Mouse (Mus musculus): Measurements from ENCODE around the gene Clcn5. TPM values are rescaled to one million over a fixed set of nuclear protein-coding genes. Genes with fewer than 3 reads are reported as not detected.

Clcn5 gene
- polyA plus RNA-seq (2014; fragmentation: Nextera tagmentation; extraction: Ambion mirVana) = 11.8 and 14.0 TPM in 2 replicates

- peak; percentile 98 for DNase-seq (ENCODE audit: low spot score, missing footprints)
- Histone ChIP-seq H3K9ac (ENCODE audit: low read length) (peak within 1 kb of the TSS; percentile 72), H3K9me3 (ENCODE audit: control insufficient read depth, low read length) (no peaks in the 10 kb centered on the region), H3K4me2 (peak within 1 kb of the TSS; percentile 63), H3K4me1 (ENCODE audit: control insufficient read depth, insufficient read depth, low read length) (0 out of 2 replicates have a peak, but pooled peaks cover 2% of the 10 kb centered on the region), H3K4me3 (ENCODE audit: low read depth, low read length) (peak within 1 kb of the TSS; percentile 50), H3K27ac (ENCODE audit: low read depth, low read length) (peak within 1 kb of the TSS; percentile 65), H3K27me3 (ENCODE audit: control insufficient read depth, insufficient read depth, low read length) (no peaks in the 10 kb centered on the region), H3K36me3 (ENCODE audit: control insufficient read depth, insufficient read depth, low read length) (no peaks in the 10 kb centered on the region)
- 25% methylated on average over 43 of the region's 43 CpGs for WGBS
- peak; percentile 97 for ATAC-seq (ENCODE audit: low FRiP score)
Measured at GRCm38 (mm10) chrX:7319089-7319721, at the start of gene Clcn5. Clcn5 (minus strand) TSS chrX:7319358.

- Histone ChIP-seq H3K36me3 (ENCODE audit: control insufficient read depth, insufficient read depth, low read length) (no peaks in the 10 kb centered on the region), H3K27me3 (ENCODE audit: control insufficient read depth, insufficient read depth, low read length) (no peaks in the 10 kb centered on the region), H3K9me3 (ENCODE audit: control insufficient read depth, low read length) (no peaks in the 10 kb centered on the region), H3K4me2 (no peak overlapping the region), H3K9ac (ENCODE audit: low read length) (no peak overlapping the region), H3K4me1 (ENCODE audit: control insufficient read depth, insufficient read depth, low read length) (no peaks in the 10 kb centered on the region), H3K27ac (ENCODE audit: low read depth, low read length) (no peak overlapping the region), H3K4me3 (ENCODE audit: low read depth, low read length) (no peak overlapping the region)
- WGBS = 42% methylated on average over 2 of the region's 2 CpGs
- DNase-seq (ENCODE audit: low spot score, missing footprints) (no peak), ATAC-seq (ENCODE audit: low FRiP score) (no peak)
Measured at GRCm38 (mm10) chrX:7325455-7325854, 6.3 kb upstream of the Clcn5 start.

- WGBS = 16% methylated on average over 7 of the region's 7 CpGs
- ATAC-seq (ENCODE audit: low FRiP score) (no peak), DNase-seq (ENCODE audit: low spot score, missing footprints) (peak; percentile 92)
- Histone ChIP-seq H3K4me2 (no peak overlapping the region), H3K27me3 (ENCODE audit: control insufficient read depth, insufficient read depth, low read length) (no peaks in the 10 kb centered on the region), H3K9ac (ENCODE audit: low read length) (no peak overlapping the region), H3K36me3 (ENCODE audit: control insufficient read depth, insufficient read depth, low read length) (no peaks in the 10 kb centered on the region), H3K27ac (ENCODE audit: low read depth, low read length) (no peak overlapping the region), H3K4me1 (ENCODE audit: control insufficient read depth, insufficient read depth, low read length) (0 out of 2 replicates have a peak, but pooled peaks cover 2% of the 10 kb centered on the region), H3K9me3 (ENCODE audit: control insufficient read depth, low read length) (no peaks in the 10 kb centered on the region), H3K4me3 (ENCODE audit: low read depth, low read length) (no peak overlapping the region)
Measured at GRCm38 (mm10) chrX:7322288-7322687, 3.1 kb upstream of the Clcn5 start.

GRCm38 (mm10) chrX:7320571-7320970 lies 1.4 kb upstream of the Clcn5 start:
- H3K36me3 ChIP-seq (ENCODE audit: control insufficient read depth, insufficient read depth, low read length) = no peaks in the 10 kb centered on the region
- no peak overlapping the region for H3K9ac ChIP-seq (ENCODE audit: low read length)
- H3K4me2 ChIP-seq = no peak overlapping the region
- no peak overlapping the region for H3K27ac ChIP-seq (ENCODE audit: low read depth, low read length)
- H3K4me3 ChIP-seq (ENCODE audit: low read depth, low read length) = no peak overlapping the region
- ATAC-seq (ENCODE audit: low FRiP score) = no peak
- H3K9me3 ChIP-seq (ENCODE audit: control insufficient read depth, low read length) = no peaks in the 10 kb centered on the region
- 0 out of 2 replicates have a peak, but pooled peaks cover 2% of the 10 kb centered on the region for H3K4me1 ChIP-seq (ENCODE audit: control insufficient read depth, insufficient read depth, low read length)
- WGBS = 74% methylated on average over 2 of the region's 2 CpGs
- H3K27me3 ChIP-seq (ENCODE audit: control insufficient read depth, insufficient read depth, low read length) = no peaks in the 10 kb centered on the region
- DNase-seq (ENCODE audit: low spot score, missing footprints) = no peak

- H3K27me3 ChIP-seq (ENCODE audit: control insufficient read depth, insufficient read depth, low read length) = no peaks in the 10 kb centered on the region
- peak overlapping the region; percentile 65 for H3K27ac ChIP-seq (ENCODE audit: low read depth, low read length)
- ATAC-seq (ENCODE audit: low FRiP score) (peak; percentile 85), DNase-seq (ENCODE audit: low spot score, missing footprints) (peak; percentile 91)
- 18% methylated on average over 31 of the region's 37 CpGs for WGBS
- 0 out of 2 replicates have a peak, but pooled peaks cover 2% of the 10 kb centered on the region for H3K4me1 ChIP-seq (ENCODE audit: control insufficient read depth, insufficient read depth, low read length)
- H3K36me3 ChIP-seq (ENCODE audit: control insufficient read depth, insufficient read depth, low read length) = no peaks in the 10 kb centered on the region
- no peaks in the 10 kb centered on the region for H3K9me3 ChIP-seq (ENCODE audit: control insufficient read depth, low read length)
- peak overlapping the region; percentile 50 for H3K4me3 ChIP-seq (ENCODE audit: low read depth, low read length)
- H3K4me2 ChIP-seq = peak overlapping the region; percentile 63
- peak overlapping the region; percentile 72 for H3K9ac ChIP-seq (ENCODE audit: low read length)
Measured at GRCm38 (mm10) chrX:7318551-7319025, 570 bp downstream of the Clcn5 start.

- 53% methylated on average over 10 of the region's 10 CpGs for WGBS
- Histone ChIP-seq H3K4me2 (no peak overlapping the region), H3K27ac (ENCODE audit: low read depth, low read length) (no peak overlapping the region), H3K4me1 (ENCODE audit: control insufficient read depth, insufficient read depth, low read length) (0 out of 2 replicates have a peak, but pooled peaks cover 2% of the 10 kb centered on the region), H3K27me3 (ENCODE audit: control insufficient read depth, insufficient read depth, low read length) (no peaks in the 10 kb centered on the region), H3K9ac (ENCODE audit: low read length) (no peak overlapping the region), H3K9me3 (ENCODE audit: control insufficient read depth, low read length) (no peaks in the 10 kb centered on the region), H3K4me3 (ENCODE audit: low read depth, low read length) (no peak overlapping the region), H3K36me3 (ENCODE audit: control insufficient read depth, insufficient read depth, low read length) (no peaks in the 10 kb centered on the region)
- ATAC-seq (ENCODE audit: low FRiP score) = no peak
- DNase-seq (ENCODE audit: low spot score, missing footprints) = no peak
Measured at GRCm38 (mm10) chrX:7315115-7315514, 4.0 kb downstream of the Clcn5 start.

- 0 out of 2 replicates have a peak, but pooled peaks cover 2% of the 10 kb centered on the region for H3K4me1 ChIP-seq (ENCODE audit: control insufficient read depth, insufficient read depth, low read length)
- ATAC-seq (ENCODE audit: low FRiP score) (no peak), DNase-seq (ENCODE audit: low spot score, missing footprints) (no peak)
- H3K9ac ChIP-seq (ENCODE audit: low read length) = no peak overlapping the region
- H3K27ac ChIP-seq (ENCODE audit: low read depth, low read length) = no peak overlapping the region
- H3K9me3 ChIP-seq (ENCODE audit: control insufficient read depth, low read length) = no peaks in the 10 kb centered on the region
- 56% methylated on average over 4 of the region's 4 CpGs for WGBS
- H3K27me3 ChIP-seq (ENCODE audit: control insufficient read depth, insufficient read depth, low read length) = no peaks in the 10 kb centered on the region
- no peaks in the 10 kb centered on the region for H3K36me3 ChIP-seq (ENCODE audit: control insufficient read depth, insufficient read depth, low read length)
- no peak overlapping the region for H3K4me3 ChIP-seq (ENCODE audit: low read depth, low read length)
- H3K4me2 ChIP-seq = no peak overlapping the region
Measured at GRCm38 (mm10) chrX:7314645-7315044, 4.5 kb downstream of the Clcn5 start.

GRCm38 (mm10) chrX:7308242-7308641 lies 10.9 kb downstream of the Clcn5 start:
- WGBS = 73% methylated on average over 2 of the region's 2 CpGs
- Histone ChIP-seq H3K9me3 (ENCODE audit: control insufficient read depth, low read length) (no peaks in the 10 kb centered on the region), H3K4me3 (ENCODE audit: low read depth, low read length) (no peak overlapping the region), H3K27ac (ENCODE audit: low read depth, low read length) (no peak overlapping the region), H3K36me3 (ENCODE audit: control insufficient read depth, insufficient read depth, low read length) (no peaks in the 10 kb centered on the region), H3K27me3 (ENCODE audit: control insufficient read depth, insufficient read depth, low read length) (no peaks in the 10 kb centered on the region), H3K4me1 (ENCODE audit: control insufficient read depth, insufficient read depth, low read length) (no peaks in the 10 kb centered on the region), H3K4me2 (no peak overlapping the region), H3K9ac (ENCODE audit: low read length) (no peak overlapping the region)
- ATAC-seq (ENCODE audit: low FRiP score) = no peak
- no peak for DNase-seq (ENCODE audit: low spot score, missing footprints)

- no peaks in the 10 kb centered on the region for H3K4me1 ChIP-seq (ENCODE audit: control insufficient read depth, insufficient read depth, low read length)
- no peaks in the 10 kb centered on the region for H3K27me3 ChIP-seq (ENCODE audit: control insufficient read depth, insufficient read depth, low read length)
- H3K9ac ChIP-seq (ENCODE audit: low read length) = no peak overlapping the region
- H3K9me3 ChIP-seq (ENCODE audit: control insufficient read depth, low read length) = no peaks in the 10 kb centered on the region
- H3K4me3 ChIP-seq (ENCODE audit: low read depth, low read length) = no peak overlapping the region
- no peak overlapping the region for H3K4me2 ChIP-seq
- H3K36me3 ChIP-seq (ENCODE audit: control insufficient read depth, insufficient read depth, low read length) = no peaks in the 10 kb centered on the region
- no peak overlapping the region for H3K27ac ChIP-seq (ENCODE audit: low read depth, low read length)
- DNase-seq (ENCODE audit: low spot score, missing footprints) (no peak), ATAC-seq (ENCODE audit: low FRiP score) (no peak)
- WGBS = 65% methylated on average over 4 of the region's 5 CpGs
Measured at GRCm38 (mm10) chrX:7306861-7307260, 12.3 kb downstream of the Clcn5 start.

All from midbrain, embryonic 11.5 days (tissue).